Mouse (Mus musculus): ENCODE data around the gene Ccdc194.

Gene Ccdc194

DNA sequence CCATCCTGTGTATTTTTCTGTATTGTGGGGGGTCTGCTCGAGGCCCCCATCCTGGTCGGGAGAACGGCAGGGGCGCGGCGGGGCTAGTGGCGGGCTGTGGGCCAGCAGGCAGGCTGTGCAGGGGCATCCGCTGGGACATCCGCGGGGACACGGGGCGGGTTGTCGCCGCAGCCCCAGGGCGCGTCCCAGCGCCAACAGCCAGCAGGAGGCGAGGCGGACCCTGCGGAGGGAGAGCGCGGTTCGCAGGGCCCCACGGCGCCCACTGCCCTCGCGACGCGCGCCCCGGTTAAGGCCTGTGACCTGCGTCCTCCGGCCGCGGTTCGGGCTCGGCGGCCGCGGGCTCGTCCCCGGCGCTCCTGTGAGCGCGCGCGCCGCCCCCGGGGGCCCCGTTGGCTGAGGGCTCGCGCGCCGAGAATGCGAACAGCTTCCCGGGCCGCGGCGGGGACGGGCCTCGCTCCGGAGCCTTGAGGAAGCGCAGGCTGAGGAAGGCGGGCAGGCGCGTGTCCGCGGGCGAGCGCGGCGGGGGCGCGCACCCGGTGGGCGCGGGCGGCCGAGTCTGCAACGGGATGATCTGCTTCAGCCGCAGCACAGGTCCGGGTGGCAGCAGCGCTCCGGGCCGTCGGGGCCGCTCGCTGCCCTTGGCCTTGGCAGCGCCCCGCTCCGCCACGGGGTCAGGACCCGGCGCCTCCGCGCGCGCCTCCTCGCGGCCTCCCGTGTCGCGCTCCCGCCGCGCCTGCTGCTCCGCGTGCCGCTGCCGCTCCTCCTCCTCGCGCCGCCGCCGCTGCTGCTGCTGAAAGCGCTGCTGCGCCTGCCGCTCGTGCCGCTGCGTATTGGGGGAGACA is 49.2 kb downstream of the Ccdc194 start:
- peak; percentile 61 for DNase-seq (ENCODE audit: low read depth)

DNA sequence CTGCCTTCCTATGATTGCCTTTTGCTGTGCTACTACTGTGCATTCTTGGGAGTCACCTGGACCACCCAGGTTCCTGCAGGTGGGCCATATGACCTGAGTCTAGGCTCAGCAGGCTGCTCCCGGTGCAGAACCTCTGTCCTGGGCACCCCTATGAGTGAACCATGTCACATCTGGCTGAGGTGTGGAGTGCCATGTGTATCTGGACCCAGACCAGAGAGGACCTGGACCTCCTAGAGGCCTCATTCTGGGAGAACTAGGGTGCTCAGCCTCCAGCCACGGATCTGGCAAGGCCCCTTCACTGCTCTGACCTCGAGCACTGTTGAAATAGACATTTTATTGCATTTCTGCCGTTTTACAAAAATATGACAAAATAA is 49.8 kb downstream of the Ccdc194 start:
- no peak for DNase-seq (ENCODE audit: low read depth)

DNA sequence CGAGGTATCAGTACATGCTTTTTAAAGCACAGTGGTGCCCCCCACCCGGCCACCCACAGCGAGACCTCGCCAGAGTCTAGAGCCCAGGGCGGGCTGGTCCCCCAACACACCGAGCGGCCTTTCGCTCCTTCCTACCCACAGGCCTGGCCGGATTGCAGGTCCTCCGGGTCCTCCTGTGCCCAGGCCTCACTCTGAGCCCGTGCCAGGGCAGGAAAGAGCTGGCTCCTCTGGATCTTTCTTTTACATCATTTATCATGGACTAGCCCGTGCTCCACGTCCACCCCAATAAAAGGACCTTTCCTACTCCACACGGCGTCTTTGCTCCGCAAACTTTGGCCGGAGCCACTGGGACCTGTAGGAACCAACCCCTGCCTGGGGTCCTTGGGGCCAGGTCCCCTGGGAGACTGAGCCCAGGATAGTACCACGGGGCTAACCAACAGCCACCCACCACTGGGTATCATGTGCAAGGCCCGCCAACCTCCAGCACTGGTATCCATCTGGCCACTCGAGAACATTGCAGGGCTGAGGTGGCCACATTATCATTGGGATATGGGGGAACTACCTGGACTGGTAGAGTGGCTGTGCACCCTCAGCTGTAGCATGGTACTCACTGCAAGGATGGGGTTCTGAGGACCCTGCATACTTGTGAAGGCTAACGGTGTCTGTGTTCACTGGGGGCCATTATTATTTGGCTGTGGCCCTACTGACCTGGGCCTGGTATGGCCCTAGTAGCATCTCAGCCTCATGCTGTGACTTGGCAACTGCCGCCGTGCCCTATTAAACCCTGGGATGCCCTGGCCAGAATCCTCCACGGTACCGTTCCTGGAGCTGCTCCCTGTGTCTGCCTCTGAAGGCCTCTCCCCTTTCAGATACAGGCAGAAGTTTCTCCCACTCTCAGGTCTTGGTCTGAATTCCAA is 50.5 kb downstream of the Ccdc194 start:
- no peak for DNase-seq (ENCODE audit: low read depth)

DNA sequence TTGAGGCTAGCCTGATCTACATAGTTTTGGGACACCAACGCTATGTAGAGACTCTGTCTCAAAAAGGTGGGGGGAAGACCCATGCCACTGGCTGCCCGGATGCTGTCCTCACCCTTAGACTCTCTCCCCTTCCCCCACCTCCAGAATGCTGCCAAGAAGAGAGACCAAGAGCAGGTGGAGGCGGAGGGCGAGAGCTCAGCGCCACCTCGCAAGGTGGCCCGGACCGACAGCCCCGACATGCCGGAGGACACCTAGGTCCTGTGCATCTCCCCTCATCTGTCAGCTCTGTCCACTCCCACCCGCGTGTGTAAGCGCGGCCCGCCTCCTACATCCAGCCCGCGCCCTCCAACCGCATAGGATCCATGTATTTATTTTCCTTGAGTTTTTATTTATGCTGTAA is 51.2 kb downstream of the Ccdc194 start:
- no peak for DNase-seq (ENCODE audit: low read depth)

DNA sequence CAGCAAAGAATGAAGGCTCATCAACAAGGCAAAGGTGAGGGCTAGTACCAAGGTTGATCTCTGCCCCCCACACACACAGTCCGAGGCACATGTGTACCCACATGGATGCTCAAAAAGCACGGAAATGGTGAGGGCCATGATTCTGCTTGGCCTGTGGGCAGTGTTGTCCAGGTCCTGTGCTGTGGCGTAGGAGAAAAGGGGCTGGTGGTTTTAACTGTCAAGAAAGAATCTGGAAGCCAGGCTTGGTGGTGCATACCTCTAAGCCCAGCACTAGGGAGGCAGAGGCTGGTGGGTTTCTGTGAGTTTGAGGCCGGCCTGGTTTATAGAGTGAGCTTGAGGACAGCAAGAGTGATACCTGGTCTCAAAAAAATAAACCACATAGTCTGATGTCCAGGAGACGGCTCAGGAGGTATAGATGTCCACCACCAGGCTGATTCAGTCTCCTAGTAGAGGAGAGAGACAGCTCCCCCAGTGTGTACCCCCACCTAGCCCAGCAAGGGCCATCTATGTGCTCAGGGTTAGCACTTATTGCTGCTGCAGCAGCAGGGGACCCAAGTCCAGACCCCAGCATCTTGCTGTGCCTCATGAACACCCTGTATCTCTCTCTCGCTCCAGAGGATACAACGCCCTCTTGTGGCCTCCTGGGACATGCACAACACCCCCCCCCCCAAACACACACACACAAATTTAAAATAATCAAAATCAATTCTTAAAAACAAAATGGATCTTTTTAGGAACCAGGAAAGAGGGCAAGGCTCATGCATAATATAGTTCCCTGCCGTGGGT is 52.7 kb downstream of the Ccdc194 start:
- DNase-seq (ENCODE audit: low read depth) = peak; percentile 24

DNA sequence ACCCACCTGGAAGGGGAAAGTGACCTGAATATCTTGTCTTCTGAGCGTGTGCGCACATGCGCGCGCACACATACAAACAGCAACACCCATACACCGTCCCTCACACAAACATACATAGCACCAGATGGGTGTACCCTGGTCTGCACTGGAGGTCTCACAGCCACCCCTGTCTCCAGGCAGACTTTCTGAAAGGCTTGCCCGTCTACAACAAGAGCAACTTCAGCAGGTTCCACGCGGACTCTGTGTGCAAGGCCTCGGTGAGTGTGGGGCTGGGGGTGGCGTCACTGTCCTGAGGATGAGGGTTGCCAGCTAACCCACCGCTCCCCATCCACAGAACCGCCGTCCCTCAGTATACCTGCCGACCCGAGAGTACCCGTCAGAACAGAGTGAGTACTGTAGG is 53.6 kb downstream of the Ccdc194 start:
- DNase-seq (ENCODE audit: low read depth) = no peak

DNA sequence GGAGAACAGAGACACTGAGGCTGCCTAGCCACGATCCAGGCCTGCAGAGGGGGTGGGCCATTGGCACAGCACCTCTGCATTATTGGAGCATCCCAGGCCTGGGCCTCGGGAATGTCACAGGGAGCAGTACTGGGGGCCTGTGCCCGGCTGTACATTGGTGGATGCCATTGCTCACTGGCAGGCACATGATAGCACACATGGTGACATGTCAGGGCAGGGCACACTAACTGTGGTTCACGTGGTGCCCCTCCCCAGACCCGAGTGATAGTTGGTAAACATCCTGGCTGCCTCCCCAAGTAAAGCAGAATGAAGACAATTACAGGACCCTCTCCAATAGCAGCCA is 54.6 kb downstream of the Ccdc194 start:
- DNase-seq (ENCODE audit: low read depth) = no peak

DNA sequence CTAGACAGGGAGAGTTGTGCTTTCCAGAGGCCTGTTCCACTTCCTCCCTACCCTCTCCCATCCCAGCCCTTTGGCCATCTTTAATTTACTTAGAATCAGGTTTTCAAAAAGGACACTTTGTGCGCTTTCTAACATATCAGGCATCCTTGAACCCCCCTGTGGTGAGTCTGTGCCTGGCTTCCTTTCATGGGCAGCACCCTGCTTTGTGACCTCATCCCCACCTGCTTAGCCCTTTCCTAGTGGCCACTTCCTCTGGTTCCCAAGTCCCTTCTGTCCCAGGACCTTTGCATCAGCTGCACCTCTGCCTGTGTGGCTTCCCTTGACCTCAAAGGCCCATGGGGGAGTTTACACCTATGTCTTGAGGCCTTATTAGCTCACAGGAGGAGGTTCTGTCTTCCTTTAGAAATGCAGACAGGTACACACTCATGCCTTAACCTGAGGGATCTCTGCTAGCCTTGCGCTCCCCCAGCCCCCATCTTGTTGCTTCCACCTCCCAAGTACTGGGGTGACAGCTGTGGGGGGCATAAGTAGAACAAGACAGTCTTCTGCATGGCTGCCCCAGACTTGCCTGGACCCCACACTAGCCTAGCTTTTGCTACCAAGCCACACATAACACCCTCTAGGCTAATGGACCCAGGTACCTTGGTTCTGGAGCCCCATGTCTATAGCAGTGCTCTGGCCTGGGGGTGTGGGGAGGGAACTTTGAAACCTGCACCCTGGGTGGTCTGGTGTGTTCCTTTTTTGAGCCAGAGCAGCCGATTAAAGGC is 55.2 kb downstream of the Ccdc194 start:
- no peak for DNase-seq (ENCODE audit: low read depth)
